Mouse (Mus musculus) T-helper 2 cell (primary cell): ENCODE measurements around the gene Agps.

ENCODE experiments used
- in situ Hi-C: fragments of 300-600 bp; cut with MboI, MseI; formaldehyde crosslinking; loops from one replicate; pipeline ENCODE4 v1.15.1; 2025; ENCODE audit warnings: high pct_unique_total_duplicates

The Agps gene

GRCm38 (mm10) chr2:75976070-75976469 is 144.1 kb downstream of the Agps start:
- in situ Hi-C loops, result loop anchor here (5.0 kb wide), 1 partner anchor 39 kb away; the partner anchor contains the start of gene Ttc30b

GRCm38 (mm10) chr2:75977752-75978368 is 145.9 kb downstream of the Agps start, which contains the start of gene Ttc30a2:
Gene Ttc30a2 (minus strand): TSS chr2:75978170.
- in situ Hi-C loops, result loop anchor here (5.0 kb wide), 1 partner anchor 41 kb away; the partner anchor contains the start of gene Ttc30b
